Mouse (Mus musculus): ENCODE measurements around the gene Tnfrsf13c.
A peak's percentile ranks its signal among the peaks of the same experiment; 100 is the strongest.

Gene Tnfrsf13c

GRCm38 (mm10) chr15:82207504-82208219, 16.5 kb downstream of the Tnfrsf13c start:
- no peak for DNase-seq (ENCODE audit: low spot score in 2 of 2)

GRCm38 (mm10) chr15:82207105-82207459, 17.1 kb downstream of the Tnfrsf13c start:
- DNase-seq (ENCODE audit: low spot score in 2 of 2): no peak

- no peak for DNase-seq (ENCODE audit: low spot score in 2 of 2)
Measured at GRCm38 (mm10) chr15:82206365-82207104, 17.6 kb downstream of the Tnfrsf13c start.

- DNase-seq (ENCODE audit: low spot score in 2 of 2): no peak
Measured at GRCm38 (mm10) chr15:82204680-82205371, 19.3 kb downstream of the Tnfrsf13c start.

- no peak for DNase-seq (ENCODE audit: low spot score in 2 of 2)
Measured at GRCm38 (mm10) chr15:82203611-82204351, 20.4 kb downstream of the Tnfrsf13c start.

- no peak for DNase-seq (ENCODE audit: low spot score in 2 of 2)
Measured at GRCm38 (mm10) chr15:82203090-82203489, 21.1 kb downstream of the Tnfrsf13c start.

- no peak for DNase-seq (ENCODE audit: low spot score in 2 of 2)
Measured at GRCm38 (mm10) chr15:82202086-82202485, 22.1 kb downstream of the Tnfrsf13c start.

GRCm38 (mm10) chr15:82199546-82199945, 24.6 kb downstream of the Tnfrsf13c start:
- DNase-seq (ENCODE audit: low spot score in 2 of 2): no peak

- DNase-seq (ENCODE audit: low spot score in 2 of 2): no peak
Measured at GRCm38 (mm10) chr15:82198342-82198741, 25.8 kb downstream of the Tnfrsf13c start.

- DNase-seq (ENCODE audit: low spot score in 2 of 2): peak in 1 of 2 experiments; percentile 70
Measured at GRCm38 (mm10) chr15:82197937-82198336, 26.2 kb downstream of the Tnfrsf13c start.

GRCm38 (mm10) chr15:82197246-82197750, 26.9 kb downstream of the Tnfrsf13c start:
- DNase-seq (ENCODE audit: low spot score in 2 of 2): no peak

GRCm38 (mm10) chr15:82196300-82196699, 27.9 kb downstream of the Tnfrsf13c start:
- DNase-seq (ENCODE audit: low spot score in 2 of 2): no peak

GRCm38 (mm10) chr15:82192617-82193016, 31.6 kb downstream of the Tnfrsf13c start:
- no peak for DNase-seq (ENCODE audit: low spot score in 2 of 2)

GRCm38 (mm10) chr15:82188481-82189240, 35.5 kb downstream of the Tnfrsf13c start:
- peak; percentile 70 to 86 for DNase-seq (ENCODE audit: low spot score in 2 of 2)

GRCm38 (mm10) chr15:82187924-82188323, 36.2 kb downstream of the Tnfrsf13c start:
- DNase-seq (ENCODE audit: low spot score in 2 of 2): no peak

- DNase-seq (ENCODE audit: low spot score in 2 of 2): no peak
Measured at GRCm38 (mm10) chr15:82187401-82187800, 36.8 kb downstream of the Tnfrsf13c start.

- DNase-seq (ENCODE audit: low spot score in 2 of 2): peak; percentile 45 to 70
Measured at GRCm38 (mm10) chr15:82186931-82187330, 37.2 kb downstream of the Tnfrsf13c start.

- DNase-seq (ENCODE audit: low spot score in 2 of 2): peak in 1 of 2 experiments; percentile 57
Measured at GRCm38 (mm10) chr15:82186131-82186530, 38.0 kb downstream of the Tnfrsf13c start.

- DNase-seq (ENCODE audit: low spot score in 2 of 2): no peak
Measured at GRCm38 (mm10) chr15:82185062-82185783, 38.9 kb downstream of the Tnfrsf13c start.

- DNase-seq (ENCODE audit: low spot score in 2 of 2): no peak
Measured at GRCm38 (mm10) chr15:82184656-82185055, 39.5 kb downstream of the Tnfrsf13c start.

All from spleen, postnatal 4 days (tissue).